18 mouse cellular contexts compared by ENCODE assay signal in genomic region chr11:58971796-58972195, GRCm38 (mm10). TPM values are rescaled to one million over a fixed set of nuclear protein-coding genes. Genes with fewer than 3 reads are reported as not detected.
DNase-seq lines count a peak whose midpoint lies in the region.
"Had no signal": no experiment of that assay in that cellular context is flagged by ENCODE, and none has a peak within 500 bp of the region (broad histone marks: within the 10 kb centered on the region; RNA-seq: fewer than 3 reads in every experiment).

No protein-coding gene starts in this region.

- peak; percentile 2 for DNase-seq in adrenal gland, postnatal 14 days
- no peak for DNase-seq in adrenal gland, adult (ENCODE audit: inconsistent age in 2 of 2, low spot score in 1 of 2)
- DNase-seq in heart, adult 11 months: peak; percentile 80
- DNase-seq in heart, postnatal 10 days: no peak
- peak; percentile 13 for DNase-seq in urinary bladder, adult 2 months (ENCODE audit: low spot score)
- no peak for DNase-seq in urinary bladder, postnatal 36 days (ENCODE audit: low spot score in 2 of 2)
- DNase-seq in layer of hippocampus, postnatal 14 days (ENCODE audit: low spot score in 2 of 2): no peak
- DNase-seq: adrenal gland, adult 8-10 months; adrenal gland, postnatal 25 days; B cell, adult 2 months; cerebellum, adult 11 months; cerebellum, adult 18-20 months; cerebellum, adult 8-10 months; cerebellum, adult 9-11 months; cerebellum, postnatal 14 days; cerebellum, postnatal 36 days; embryo, embryonic 11 days had no signal

- intact Hi-C loops in heart, postnatal 10 days (cut with DNase I): no loop called here

RNA-seq across cellular contexts. Expression of gene Trim11, which starts 6.1 kb away (rescaled TPM):
- 25.5 and 29.9 TPM in 2 replicates for total RNA-seq in adrenal gland, postnatal 14 days (2021)
- total RNA-seq in heart, postnatal 10 days (2021): 10 to 100 TPM; 19.9 to 20.8 TPM
- 27.1 and 28.1 TPM in 2 replicates for polyA plus RNA-seq in urinary bladder, adult 2 months (2012; rRNA removed)
- 10 to 100 TPM; 25.5 to 27.9 TPM for total RNA-seq in layer of hippocampus, postnatal 14 days (2021)

RNA-seq across cellular contexts. Expression of gene Hist3h2a, which starts 17.3 kb away (rescaled TPM):
- total RNA-seq in adrenal gland, postnatal 14 days (2021): 24.4 and 26.8 TPM in 2 replicates
- 10 to 100 TPM; 33.2 to 36.7 TPM for total RNA-seq in heart, postnatal 10 days (2021)
- 22.0 and 27.2 TPM in 2 replicates for polyA plus RNA-seq in urinary bladder, adult 2 months (2012; rRNA removed)
- 10 to 100 TPM; 59.7 to 62.5 TPM for total RNA-seq in layer of hippocampus, postnatal 14 days (2021)

RNA-seq across cellular contexts. Expression of gene Trim17, which starts 17.3 kb away (rescaled TPM):
- total RNA-seq in adrenal gland, postnatal 14 days (2021): 0.11 TPM in 1 of 2 replicates, not detected in the other
- total RNA-seq in heart, postnatal 10 days (2021): under 1 TPM; 0.12 to 0.22 TPM
- polyA plus RNA-seq in urinary bladder, adult 2 months (2012; rRNA removed): 0.23 and 0.49 TPM in 2 replicates
- 1 to 10 TPM; 3.8 to 4.0 TPM for total RNA-seq in layer of hippocampus, postnatal 14 days (2021)
- total RNA-seq: common myeloid progenitor, adult 5-6 weeks had no signal

RNA-seq across cellular contexts. Expression of gene Hist3h2ba, which starts 23.1 kb away (rescaled TPM):
- total RNA-seq in adrenal gland, postnatal 14 days (2021): 16.4 and 23.5 TPM in 2 replicates
- total RNA-seq in heart, postnatal 10 days (2021): 10 to 100 TPM; 11.0 to 13.0 TPM
- polyA plus RNA-seq in urinary bladder, adult 2 months (2012; rRNA removed): 1.3 and 2.2 TPM in 2 replicates
- 100 to 1,000 TPM; 117 to 123 TPM for total RNA-seq in layer of hippocampus, postnatal 14 days (2021)

RNA-seq across cellular contexts. Expression of gene Rnf187, which starts 33.1 kb away (rescaled TPM):
- 147 and 153 TPM in 2 replicates for total RNA-seq in adrenal gland, postnatal 14 days (2021)
- total RNA-seq in heart, postnatal 10 days (2021): 100 to 1,000 TPM; 162 to 173 TPM
- 137 and 140 TPM in 2 replicates for polyA plus RNA-seq in urinary bladder, adult 2 months (2012; rRNA removed)
- 100 to 1,000 TPM; 501 to 506 TPM for total RNA-seq in layer of hippocampus, postnatal 14 days (2021)

Comparison
In these comparisons a context has a peak if more than half of its experiments do, and no peak if none do; other contexts are left out.
1. DNase-seq: peak in adrenal gland, postnatal 14 days (single experiment), heart, adult 11 months (single experiment) and urinary bladder, adult 2 months (single experiment); none in adrenal gland, adult (0 of 2), heart, postnatal 10 days (0 of 2), urinary bladder, postnatal 36 days (0 of 2) and layer of hippocampus, postnatal 14 days (0 of 2).